Mouse (Mus musculus): ENCODE results near the gene Gpr25.

Gpr25 gene

DNA sequence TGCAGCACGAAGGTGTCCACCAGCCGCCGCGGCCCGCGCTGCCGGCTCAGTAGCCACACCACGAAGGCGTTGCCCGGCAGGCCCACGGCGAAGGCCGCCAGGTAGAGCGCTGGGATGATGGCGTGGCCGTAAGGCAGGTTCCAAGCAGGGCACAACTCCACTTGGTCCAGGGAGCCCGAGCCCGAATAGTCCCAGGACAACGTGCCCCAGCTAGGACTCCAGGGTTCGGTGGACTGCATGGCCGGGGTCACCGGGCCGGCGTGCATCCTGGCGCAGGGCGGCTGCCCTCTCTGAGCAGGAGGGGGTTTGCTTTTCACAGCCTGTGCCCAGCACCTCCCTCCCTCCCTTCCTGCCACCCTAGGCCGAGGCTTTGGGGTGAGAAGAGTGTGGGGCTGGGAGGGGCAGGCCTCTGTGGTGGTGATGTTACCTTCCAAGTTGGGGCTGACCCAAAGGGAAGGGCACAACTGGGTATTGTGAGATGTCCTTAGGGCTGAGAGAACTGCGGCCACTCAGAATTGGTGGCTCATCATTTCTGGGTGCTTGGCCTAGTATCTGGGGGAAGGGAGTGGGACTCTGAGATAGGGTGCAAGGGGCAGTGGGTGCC, at the start of gene Gpr25:
Gpr25 (minus strand) TSS at position 239 of the 604 bp plus-strand sequence.
- DNase-seq (ENCODE audit: extremely low read depth, low read depth, low spot score) = no peak

DNA sequence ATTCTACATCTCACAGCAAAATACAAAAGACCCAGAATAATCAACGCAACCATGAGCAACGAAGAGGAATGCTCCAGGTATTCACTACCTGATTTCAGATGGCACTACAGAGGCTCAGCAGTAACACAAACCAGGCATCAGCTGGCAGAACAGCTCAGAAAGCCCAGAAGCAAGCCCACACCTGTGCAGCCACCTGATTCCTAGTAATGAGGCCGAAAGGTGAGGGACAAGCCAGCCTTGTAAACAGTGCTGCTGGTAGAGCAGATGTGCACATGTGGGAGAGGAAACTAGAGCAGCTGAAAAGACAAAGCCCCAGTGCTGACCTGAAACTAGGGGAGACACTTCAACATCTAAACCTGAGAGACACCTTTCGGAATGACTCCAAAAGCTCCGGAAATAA, 48.5 kb upstream of the Gpr25 start:
- no peak for DNase-seq (ENCODE audit: extremely low read depth, low read depth, low spot score)

DNA sequence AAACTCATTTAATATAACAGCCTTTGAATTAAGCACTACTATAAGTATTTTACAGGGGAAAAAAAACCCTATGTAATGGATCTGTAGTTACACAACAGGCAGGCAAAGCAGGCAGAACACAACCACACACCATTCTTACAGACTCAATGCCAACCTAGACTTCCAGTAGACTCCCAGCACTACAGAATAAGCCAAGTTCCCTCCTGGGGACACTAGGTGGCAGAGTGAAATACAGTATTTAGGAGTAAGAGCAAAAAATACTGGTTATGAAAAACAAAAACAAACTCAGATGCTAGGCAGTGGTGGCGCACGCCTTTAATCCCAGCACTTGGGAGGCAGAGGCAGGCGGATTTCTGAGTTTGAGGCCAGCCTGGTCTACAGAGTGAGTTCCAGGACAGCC, 45.8 kb upstream of the Gpr25 start:
- no peak for DNase-seq (ENCODE audit: extremely low read depth, low read depth, low spot score)

DNA sequence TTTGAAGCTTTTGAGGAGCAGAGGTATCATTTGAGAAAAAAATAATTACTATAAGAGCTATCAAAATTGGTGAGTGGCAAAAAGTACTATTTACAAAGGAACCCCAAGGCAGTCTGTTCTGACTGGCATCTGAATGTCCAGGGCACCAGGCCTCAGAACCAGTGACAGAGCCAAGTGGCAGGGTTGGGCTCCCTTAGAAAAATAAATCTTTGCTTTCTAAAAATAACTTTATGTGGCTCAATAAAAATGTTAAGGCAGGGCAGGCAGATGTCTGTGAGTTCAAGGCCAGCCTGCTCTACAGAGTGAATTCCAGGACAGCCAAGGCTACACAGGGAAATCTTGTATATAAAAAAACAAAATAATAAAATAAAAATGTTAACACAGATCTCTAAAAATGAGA, 33.3 kb upstream of the Gpr25 start:
- no peak for DNase-seq (ENCODE audit: extremely low read depth, low read depth, low spot score)

DNA sequence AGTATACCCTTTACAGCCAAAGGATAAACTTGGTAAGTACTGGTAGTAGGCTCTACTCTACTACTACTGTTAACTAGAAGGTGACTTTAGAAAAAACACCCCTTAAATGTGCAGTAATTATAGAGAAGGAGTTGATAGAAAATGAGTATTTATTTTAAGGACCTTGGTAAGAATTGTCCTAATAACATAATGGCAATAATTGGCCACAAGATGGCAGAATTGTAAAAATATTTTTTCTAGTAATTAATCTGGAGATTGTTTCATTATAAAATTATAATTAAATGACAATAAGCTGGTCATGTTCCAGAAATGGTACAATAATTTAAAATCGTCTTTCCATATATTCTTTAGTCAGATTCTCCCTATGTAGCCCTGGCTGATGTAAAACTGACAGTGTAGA, 29.1 kb upstream of the Gpr25 start:
- no peak for DNase-seq (ENCODE audit: extremely low read depth, low read depth, low spot score)

DNA sequence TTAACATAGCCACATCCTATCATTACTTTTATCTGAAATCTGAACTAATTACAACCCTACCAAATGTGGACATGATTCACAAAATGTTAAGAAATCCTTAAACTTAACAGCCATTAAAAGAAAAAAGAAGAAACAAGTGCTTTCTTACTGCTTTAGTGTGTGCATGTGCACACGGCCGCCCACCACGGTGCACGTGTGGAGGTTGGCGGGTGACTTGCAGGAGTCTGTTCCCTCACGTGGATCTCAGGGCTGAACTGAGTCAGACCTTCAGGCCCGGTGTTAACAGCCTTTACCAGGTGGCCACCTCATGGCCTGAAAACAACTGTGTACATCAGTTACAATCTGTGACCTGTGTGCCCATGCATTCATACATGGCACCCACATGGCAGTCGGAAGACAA, 16.7 kb upstream of the Gpr25 start:
- DNase-seq (ENCODE audit: extremely low read depth, low read depth, low spot score) = no peak

DNA sequence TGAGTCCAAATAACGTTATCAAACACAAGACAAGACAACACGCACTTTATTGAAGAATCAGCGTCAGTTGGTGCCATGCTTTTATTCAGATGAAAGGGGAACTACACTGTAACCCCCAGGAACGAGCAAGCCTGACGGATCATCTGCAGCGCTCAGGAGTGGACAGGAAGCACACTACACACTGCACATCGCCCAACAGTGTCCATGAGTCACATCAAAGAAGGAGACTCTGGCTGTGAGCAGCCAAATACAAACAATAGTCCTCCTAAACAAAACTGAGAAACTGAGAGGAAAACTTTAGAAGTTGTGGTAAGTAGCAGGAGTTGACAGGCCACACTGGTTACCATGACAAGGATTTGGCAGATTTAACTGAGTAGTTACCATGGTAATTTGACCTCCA, 7.6 kb upstream of the Gpr25 start:
- DNase-seq (ENCODE audit: extremely low read depth, low read depth, low spot score) = no peak

DNA sequence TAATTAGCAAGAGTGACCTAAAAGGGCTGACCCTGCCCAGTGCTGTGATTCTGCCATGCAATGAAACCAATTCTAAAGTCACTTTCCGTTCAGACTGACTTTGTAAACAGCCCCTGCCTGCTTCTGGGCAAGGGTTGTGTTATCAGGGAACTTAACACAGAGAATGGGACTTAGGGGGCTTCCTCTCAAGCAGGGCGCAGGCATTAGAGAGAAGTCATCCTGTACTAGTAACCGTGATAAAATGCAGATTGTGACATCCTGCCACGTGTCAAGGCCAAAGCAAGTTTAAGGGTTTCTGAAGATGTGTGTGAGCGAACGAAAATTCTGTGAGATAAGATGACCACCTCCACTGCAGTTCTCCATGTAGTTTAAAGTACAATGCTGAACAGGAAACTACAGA, 5.5 kb upstream of the Gpr25 start:
- DNase-seq (ENCODE audit: extremely low read depth, low read depth, low spot score) = no peak

DNA sequence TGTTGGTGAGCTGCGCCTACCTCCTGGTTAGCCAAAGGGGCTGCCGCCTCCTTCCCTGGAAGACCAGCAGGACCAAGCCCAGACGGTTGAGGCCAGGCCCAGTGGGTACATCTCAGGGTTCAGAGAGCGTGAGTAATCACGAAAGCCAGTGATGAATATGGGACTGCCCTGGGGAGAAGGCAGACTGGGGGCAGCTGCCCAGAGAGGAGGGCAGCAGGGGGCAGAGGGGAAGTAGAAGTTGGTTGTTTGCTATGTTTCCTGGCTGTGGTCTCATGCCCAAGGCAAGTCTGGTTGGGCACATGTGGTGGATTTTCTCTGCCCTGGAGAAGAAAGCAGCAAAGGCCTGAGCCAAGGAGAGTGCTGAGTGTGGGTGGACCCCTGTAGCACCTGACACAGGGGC, 2.7 kb upstream of the Gpr25 start:
- DNase-seq (ENCODE audit: extremely low read depth, low read depth, low spot score) = no peak

DNA sequence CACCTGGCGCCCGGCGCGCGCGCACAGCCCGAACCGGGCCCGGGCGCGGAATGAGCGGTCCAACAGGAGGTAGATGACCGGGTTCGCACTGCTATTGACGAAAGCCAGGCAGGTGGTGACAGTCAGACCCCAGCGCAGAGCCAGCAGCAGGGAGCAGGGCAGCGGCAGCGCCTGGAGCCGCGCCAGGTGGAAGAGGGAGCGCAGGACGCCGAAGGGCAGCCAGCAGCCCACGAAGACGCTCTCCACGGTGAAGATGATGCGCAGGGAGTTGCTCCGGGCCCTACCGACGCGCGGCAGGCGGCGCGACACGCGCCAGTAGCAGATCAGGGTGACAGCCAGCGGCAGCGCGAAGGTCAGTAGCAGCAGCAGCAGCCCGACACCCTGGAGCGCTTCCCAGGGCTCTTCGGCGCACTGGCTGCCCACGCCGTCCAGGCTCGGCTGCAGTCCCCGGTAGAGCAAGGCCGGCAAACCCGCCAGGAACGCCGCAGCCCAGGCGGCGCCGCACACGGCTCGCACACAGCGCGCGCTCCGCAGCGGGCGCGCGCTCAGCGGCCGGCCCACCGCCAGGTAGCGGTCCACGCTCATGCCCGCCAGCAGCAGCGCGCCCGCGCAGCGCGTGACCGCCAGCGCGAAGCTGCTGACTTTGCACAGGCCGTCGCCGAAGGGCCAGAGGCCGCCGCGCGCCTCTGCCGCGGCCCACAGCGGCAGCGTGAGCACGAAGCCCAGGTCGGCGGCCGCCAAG, 609 bp downstream of the Gpr25 start:
- no peak for DNase-seq (ENCODE audit: extremely low read depth, low read depth, low spot score)

DNA sequence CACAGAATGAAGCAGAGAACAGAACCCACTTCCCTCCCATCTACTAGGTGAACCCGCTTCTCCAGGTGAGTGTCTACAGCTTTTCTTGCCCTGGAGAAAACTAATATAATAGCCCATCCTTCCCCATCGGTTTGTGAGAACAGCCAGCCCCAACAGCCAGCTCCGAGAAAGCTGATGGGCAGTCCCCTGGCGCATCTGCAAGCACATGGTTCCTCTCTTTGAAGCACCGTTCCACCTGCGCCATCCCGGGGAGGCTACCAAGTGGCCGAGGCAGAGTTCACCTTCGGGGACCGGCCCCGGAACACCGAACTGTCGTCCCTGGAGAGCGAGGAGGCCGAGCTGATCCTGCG, 1.2 kb downstream of the Gpr25 start:
- no peak for DNase-seq (ENCODE audit: extremely low read depth, low read depth, low spot score)

DNA sequence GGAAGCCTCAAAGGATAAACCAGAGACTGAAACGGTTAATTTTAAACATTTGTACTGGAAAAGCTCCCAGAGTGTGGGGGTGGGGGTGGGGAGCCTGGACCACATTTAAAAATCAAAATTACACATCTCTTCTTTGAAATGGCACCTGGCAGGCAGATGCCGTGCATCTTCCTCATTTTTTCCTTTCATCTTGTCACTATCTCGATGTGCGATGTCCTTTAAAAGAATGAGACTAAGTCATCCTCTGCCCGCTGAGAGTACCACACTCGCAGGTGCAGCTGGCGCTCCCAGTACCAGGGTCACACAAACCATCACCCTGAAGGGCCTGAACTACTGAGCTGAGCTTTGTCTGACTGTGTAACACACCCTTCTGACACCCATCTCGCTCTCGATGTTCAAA, 2.2 kb downstream of the Gpr25 start:
- no peak for DNase-seq (ENCODE audit: extremely low read depth, low read depth, low spot score)

DNA sequence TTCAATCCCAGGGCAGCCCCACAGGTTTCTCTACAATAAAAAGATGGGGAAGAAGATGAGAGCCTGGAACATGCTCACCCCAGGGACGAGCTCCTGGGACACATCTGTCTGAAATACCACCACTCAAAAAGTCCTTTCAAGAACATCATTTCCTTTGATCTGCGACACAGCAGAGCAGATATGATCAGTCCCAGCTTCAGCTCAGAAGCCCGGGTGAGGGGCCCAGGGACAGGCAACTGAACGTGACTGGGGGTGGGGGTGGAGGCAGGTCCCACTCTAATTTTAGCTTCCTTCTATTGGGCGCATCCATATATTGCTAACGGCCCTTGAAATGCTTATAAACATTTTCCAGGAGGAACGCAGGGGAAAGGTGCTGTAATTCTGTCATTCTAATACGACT, 5.0 kb downstream of the Gpr25 start:
- DNase-seq (ENCODE audit: extremely low read depth, low read depth, low spot score) = no peak

DNA sequence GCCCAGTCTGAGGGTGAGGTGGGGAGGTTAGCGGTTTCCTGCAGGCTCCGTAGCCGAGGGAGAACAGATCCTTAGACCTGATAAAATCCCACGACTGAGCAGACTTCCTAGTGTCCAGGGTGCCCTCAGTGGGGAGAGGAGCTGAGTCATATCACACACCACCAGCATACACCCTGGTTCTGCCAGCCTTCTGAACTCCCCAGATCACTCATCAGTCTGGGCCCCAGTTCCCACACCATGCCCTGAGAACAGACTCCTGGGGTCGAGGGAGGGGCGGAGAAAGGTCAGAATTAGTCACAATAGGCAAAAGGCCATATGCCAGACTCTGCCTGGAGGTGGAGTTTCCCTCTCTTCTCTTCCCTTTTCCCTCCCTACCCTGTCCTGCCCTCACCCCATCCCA, 5.5 kb downstream of the Gpr25 start:
- DNase-seq (ENCODE audit: extremely low read depth, low read depth, low spot score) = no peak

DNA sequence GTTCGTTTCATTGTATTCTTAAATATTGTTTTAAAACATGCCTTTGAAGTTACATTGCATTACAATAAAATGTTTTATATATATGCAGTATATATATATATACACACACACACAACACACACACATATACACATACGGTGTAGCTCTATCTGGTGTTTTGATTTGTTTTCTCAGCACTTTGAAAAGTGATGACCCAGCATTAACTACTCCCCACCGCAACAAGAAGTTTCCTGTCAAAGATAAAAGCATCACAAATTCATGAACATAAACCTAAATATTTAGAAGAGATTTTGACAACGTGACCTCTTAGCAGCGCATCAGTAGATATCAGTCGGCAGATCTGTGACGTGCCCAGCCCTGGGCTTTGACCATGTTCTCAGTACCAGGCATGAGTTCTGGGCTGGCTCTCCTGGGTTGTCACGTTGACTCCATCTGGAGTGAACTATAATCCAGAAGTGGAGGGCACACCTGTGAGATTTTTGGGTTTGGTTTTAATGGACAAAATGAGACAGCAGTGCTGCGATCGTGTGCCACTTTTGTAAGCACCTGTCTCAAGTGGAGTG, 6.1 kb downstream of the Gpr25 start:
- DNase-seq (ENCODE audit: extremely low read depth, low read depth, low spot score) = no peak

DNA sequence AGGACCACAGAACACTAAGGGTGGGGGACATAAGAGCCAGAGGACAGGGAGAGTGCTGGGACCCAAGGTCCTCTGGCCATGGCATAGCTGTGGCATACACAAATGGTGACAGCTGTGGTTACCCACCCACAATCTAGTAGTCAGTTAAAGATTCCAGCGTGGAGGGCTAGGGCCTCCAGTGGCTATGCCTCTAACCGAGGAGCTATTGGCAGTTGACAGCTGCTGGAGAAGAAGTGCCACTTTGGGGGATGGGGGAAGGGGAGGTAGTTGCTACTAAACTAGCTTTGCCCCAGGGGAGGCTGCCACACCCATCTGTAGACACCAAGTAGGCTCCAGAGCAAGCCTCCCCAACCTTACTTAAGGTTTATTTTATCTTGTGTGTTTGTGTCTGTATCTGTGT, 7.2 kb downstream of the Gpr25 start:
- DNase-seq (ENCODE audit: extremely low read depth, low read depth, low spot score) = no peak

DNA sequence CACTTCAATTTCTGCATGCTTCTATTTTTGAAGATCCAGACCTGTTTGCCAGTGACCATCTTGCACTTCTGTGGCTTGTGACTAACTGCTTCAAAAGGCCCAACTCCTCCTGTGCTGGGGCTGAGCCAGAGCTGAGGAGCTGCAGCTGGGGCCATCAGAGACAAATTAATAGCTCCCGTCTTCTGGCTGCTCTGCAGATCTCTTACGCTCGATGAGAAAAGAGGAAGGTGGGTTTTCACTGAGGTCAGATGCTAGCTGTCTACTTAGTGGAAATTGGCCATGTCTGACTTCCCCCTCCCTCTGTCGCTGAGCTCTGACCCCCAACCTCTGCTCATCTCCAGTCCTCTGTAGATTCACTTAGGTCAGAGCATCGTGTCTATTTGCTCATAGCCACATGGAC, 11.0 kb downstream of the Gpr25 start:
- DNase-seq (ENCODE audit: extremely low read depth, low read depth, low spot score) = no peak

DNA sequence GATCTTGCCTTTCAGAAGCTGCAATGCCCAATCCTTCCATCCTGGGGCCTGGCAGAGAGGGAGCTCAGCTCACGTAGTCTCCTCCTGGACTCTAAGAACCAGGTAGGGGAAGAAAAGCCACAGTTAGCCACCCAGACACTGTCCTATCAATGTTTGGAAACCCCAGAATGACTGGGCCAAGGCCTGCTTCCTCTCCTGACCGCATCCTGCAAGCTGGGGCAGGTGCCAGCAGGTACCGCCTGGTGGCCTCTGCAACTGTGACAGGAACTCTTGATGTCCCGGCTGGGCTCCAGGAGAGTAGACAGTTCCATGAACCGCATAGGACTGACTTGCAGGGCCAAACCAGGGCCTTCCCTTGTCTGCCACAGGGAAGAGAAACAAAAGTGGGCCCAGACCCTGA, 13.3 kb downstream of the Gpr25 start:
- no peak for DNase-seq (ENCODE audit: extremely low read depth, low read depth, low spot score)

DNA sequence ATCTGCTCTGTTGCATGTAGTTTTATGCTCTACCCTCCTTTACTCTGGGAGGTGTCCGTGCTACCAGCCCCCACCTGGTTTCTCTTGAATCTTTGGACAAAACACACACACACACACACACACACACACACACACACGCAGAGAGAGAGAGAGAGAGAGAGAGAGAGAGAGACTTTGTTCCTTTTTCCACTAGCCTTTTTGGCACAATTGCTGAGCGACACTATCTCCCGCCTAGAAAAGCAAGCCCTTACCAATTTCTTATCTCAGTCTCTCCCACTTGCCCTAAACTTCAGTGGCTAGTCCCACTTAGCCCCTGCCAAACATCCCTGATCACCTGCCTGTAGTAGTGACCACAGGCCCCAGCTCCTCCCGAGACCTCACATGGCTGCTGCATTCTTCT, 16.2 kb downstream of the Gpr25 start:
- no peak for DNase-seq (ENCODE audit: extremely low read depth, low read depth, low spot score)

DNA sequence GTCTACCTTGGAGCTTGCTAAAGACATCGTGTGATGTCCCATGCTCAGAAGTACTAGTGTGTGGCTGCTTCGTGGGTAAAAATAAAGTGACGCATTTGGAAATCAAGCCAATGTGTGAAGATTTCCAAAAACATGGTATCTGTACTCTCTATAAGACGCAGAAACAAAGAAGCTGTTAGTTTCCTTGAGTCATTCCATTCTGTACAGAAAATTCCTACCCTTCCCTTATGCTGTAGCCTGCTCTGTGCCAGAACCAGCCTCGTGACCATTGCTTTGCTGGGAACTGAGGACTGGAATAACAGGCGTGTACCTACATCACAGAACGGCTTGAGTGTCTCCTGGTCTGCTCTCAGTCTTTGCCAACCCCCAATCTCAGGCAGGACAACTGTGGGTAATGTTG, 18.9 kb downstream of the Gpr25 start:
- no peak for DNase-seq (ENCODE audit: extremely low read depth, low read depth, low spot score)

DNA sequence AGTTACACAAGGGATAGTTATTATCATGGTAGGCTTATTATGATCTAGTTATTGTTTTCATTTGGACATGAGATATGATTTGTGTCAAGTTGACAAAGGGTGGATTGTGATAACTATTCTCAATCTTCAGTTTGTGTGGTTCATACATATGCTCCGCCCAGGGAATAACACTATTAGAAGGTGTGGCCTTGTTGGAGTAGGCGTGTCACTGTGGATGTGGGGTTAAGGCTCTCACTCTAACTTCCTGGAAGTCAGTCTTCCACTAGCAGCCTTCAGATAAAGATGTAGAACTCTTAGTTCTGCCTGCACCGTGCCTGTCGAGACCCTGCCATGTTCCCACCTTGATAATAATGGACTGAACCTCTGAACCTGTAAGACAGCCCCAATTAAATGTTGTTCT, 22.2 kb downstream of the Gpr25 start:
- no peak for DNase-seq (ENCODE audit: extremely low read depth, low read depth, low spot score)

DNA sequence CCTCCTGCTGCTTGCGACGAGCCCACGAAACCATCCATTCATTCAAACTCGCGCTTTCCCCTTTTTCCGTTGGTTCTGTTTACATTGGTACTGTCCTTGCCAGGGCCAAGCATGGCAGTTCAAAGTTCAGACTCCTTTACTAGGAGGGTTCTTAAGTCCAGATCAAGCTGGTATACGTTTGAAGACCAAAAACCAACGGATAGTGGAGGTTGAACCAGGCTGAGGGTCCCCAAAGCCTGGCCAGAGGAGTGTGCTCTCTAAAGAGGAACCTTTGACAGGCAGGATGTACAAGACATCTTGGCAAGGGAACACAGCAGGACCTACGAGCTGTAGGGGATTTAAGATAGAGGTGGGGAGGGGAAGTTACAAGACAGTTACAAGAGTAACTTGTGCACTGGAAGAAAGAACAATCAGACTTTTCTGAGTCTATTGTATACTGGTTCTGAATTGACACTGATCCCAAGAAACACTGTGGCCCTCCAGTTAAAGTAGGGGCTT, 26.0 kb downstream of the Gpr25 start:
- no peak for DNase-seq (ENCODE audit: extremely low read depth, low read depth, low spot score)

Measured in fat pad, adult 2 months (tissue).